Mouse (Mus musculus) cerebellum, adult 9-11 months (tissue): Measurements from ENCODE around the gene Obox1.
"Not testable (repeated sequence)": the region's sequence is repeated elsewhere in the genome, so short reads cannot be mapped to it uniquely, and the experiment has no call there.

Experiments used
- DNase-seq: peaks from one replicate; pipeline ENCODE4 v3.0.0; 2022

The Obox1 gene

DNA sequence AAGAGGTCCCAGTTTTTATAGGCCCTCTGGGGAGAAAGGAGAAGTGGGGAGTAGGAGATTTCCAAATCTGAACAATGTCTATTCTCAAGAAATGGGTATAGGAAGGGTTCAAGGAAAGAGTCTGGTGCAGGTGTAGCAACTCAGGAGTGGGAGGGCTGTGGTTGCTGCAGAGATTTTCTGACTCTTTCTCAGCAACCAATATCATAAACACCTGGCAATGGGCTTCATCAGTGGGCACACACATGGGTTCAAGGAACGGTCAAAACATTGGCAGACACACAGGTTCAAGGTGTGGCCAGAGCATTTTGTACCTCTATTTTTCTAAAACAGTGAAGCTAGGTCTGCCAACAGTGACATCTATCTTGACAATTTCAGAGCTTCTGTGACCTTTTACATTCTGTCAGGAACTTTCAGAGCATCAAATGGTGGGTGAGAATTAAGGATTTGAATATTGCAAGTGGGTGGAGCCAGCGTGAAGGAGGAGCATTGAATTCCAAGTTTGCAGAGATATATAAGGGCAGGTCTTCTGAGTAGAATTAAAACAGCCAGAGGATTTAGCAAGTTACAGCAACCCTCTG is at the start of gene Obox1, which contains the start of gene Obox2:
Gene Obox1, plus strand, starts transcription at position 528 of the 578 bp plus-strand sequence.
Gene Obox2, plus strand, starts transcription at position 301 of the 578 bp plus-strand sequence.
- DNase-seq = not testable (repeated sequence)

DNA sequence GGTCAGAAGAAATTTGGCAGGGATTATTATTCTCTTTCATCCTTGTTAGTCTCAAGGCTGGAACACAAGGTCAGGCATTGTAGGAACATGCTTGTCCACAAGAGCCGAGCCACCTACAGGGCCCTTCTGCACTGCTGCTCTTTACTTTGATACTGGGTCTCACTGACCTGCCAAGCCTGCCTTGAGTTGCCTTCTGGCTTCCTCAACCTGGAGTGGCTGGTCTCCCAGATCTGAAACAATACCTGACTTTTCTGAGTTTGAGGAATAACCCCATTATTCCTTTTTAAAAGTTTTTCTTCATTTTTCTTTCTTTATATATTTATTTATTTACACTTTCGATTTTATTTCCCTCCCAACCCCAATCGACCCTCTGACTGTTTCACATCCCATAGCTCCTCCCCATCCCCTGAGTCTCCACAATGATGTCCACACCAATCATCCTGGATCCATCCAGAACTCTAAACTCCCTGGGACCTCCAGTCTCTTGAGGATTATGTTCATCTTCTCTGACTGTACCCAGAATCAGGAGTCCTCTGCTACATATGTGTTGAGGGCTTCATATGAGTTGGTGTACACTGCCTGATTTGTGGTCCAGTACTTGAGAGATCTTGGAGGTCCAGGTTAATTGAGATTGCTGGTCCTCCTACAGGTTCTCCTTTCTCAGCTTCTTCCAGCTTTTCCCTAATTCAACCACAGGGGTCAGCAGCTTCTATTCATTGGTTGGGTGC is 10.6 kb downstream of the Obox1 start:
- not testable (repeated sequence) for DNase-seq

DNA sequence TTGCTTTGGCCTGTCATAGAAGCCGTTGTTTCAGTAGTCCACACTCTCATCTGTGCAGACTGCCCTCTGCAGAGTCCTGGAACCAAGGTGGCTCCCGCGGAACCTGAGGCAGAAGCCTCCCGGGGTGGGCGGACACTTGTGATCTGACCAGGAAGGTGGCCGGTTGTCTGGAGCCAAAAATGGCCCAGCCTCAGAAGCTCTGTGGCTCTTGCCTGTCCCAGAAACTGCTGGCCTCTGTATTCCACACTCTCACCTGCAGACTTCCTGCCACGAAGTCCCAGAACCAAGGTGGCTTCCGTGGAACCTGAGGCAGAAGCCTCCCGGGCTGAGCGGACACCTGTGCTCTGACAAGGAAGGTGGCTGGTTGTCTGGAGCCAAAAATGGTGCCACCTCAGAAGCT is 18.1 kb downstream of the Obox1 start:
- DNase-seq = not testable (repeated sequence)

DNA sequence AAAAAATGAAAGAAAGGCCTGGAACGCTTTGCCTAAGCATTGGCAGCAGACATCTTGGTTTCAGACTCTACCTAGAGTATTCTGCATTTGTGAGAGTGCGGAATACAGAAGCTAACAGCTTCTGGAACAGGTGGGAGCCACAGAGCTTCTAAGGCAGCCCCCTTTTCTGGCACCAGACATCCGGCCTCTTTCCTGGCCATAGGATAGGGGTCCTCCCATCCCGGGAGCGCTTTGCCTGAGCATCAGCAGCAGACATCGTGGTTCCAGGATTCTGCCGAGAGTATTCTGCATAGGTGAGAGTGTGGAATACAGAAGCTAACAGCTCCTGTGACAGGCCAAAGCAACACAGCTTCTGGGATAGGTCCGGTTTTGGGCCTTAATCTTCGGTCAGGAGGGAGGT is 29.3 kb downstream of the Obox1 start:
- not testable (repeated sequence) for DNase-seq

DNA sequence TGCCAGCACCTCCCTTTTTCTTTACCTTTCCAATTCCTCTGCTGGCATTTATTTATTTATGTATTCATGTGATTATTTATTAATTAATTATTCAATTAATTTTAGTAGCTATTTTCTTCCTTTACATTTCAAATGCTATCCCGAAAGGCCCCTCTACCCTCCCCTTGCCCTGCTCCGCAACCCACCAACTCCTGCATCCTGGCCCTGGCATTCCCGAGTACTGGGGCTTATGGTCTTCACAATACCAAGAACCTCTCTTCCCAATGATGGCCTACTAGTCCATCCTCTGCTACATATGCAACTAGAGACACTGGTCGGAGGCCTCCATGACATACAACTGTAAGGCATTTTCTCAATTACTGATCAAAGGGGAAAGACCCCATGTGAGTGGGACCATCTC is 36.8 kb downstream of the Obox1 start:
- not testable (repeated sequence) for DNase-seq

DNA sequence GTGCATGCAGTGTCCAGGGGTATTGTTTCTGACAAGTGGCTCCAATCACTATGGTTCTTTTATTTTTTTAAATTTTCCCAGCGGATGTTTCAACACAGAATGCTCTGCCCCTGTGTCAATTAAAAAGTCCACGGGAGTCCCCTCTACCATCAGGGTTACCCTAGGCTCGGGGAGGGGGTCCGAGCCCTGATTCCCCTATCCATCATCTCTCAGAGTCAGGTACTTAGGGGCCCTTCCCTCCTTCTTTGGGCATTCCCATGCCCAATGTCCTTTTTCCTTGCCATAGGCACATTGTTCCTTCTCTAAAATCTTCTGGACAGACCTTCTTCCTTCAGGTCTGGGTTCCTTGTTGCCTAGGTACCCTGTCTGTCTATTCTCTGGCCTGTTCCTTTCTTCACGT is 120.7 kb downstream of the Obox1 start:
- not testable (repeated sequence) for DNase-seq
